Mouse (Mus musculus) megakaryocyte, embryonic 14.5 days (primary cell): ENCODE measurements around the gene C9.

Source experiments
- FLI1 ChIP-seq: IDR thresholded peaks from 2 replicates; pipeline ENCODE4 v1.6.1; 2012; ENCODE audit warnings: low read length, inconsistent platforms, mixed read lengths
- GATA1 ChIP-seq: IDR thresholded peaks from 3 replicates; pipeline ENCODE4 v1.6.1; 2012; ENCODE audit warnings: mixed read lengths, low read length, inconsistent platforms, borderline replicate concordance

- TF ChIP-seq GATA1 (no peak), FLI1 (no peak)
Observed at GRCm38 (mm10) chr15:6406771-6407170, 38.4 kb upstream of the C9 start.
